Mouse (Mus musculus) ES-E14 (cell line): Measurements from ENCODE around the gene Rrm1. TPM values are rescaled to one million over a fixed set of nuclear protein-coding genes. Genes with fewer than 3 reads are reported as not detected.

Experiments
- DNase-seq: peaks from one replicate; pipeline ENCODE4 v3.0.0-alpha.2; 2013; ENCODE audit warnings: low read depth, low spot score
- H3K27ac ChIP-seq: 2 replicates; pipeline ENCODE4 v1.5.1; 2012; ENCODE audit warnings: low read depth, mild to moderate bottlenecking, low read length, moderate library complexity, mixed read lengths; ENCODE audit not compliant: poor library complexity, insufficient read depth, severe bottlenecking
- H3K36me3 ChIP-seq: 2 replicates; pipeline ENCODE4 v1.6.1; 2012; ENCODE audit warnings: mild to moderate bottlenecking, low read length, moderate library complexity, mixed read lengths; ENCODE audit not compliant: control insufficient read depth, poor library complexity, insufficient read depth, severe bottlenecking
- H3K4me1 ChIP-seq, 2 experiments: fragments of 150-350 bp in 1 of 2; sonication (generic) in 1 of 2; 2 replicates each; pipeline ENCODE4 v1.6.1; 2012; ENCODE audit warnings: low read length in 2 of 2, mild to moderate bottlenecking in 1 of 2, mixed read lengths in 1 of 2; ENCODE audit not compliant: control insufficient read depth in 2 of 2, insufficient read depth in 2 of 2, poor library complexity in 1 of 2
- H3K4me3 ChIP-seq, 2 experiments: fragments of 150-350 bp in 1 of 2; sonication (generic) in 1 of 2; 2 replicates each; pipeline ENCODE4 v1.5.1; 2012; ENCODE audit warnings: low read length in 2 of 2, low read depth in 1 of 2, mild to moderate bottlenecking in 1 of 2, mixed read lengths in 1 of 2; ENCODE audit not compliant: insufficient read depth in 1 of 2, poor library complexity in 1 of 2, severe bottlenecking in 1 of 2
- H3K9ac ChIP-seq: 2 replicates; pipeline ENCODE4 v1.6.1; 2012; ENCODE audit warnings: low read depth, mild to moderate bottlenecking, low read length, mixed read lengths; ENCODE audit not compliant: poor library complexity, insufficient read depth, severe bottlenecking
- H3K9me3 ChIP-seq: fragments of 150-350 bp; sonication (generic); 2 replicates; pipeline ENCODE4 v1.6.1; 2012; ENCODE audit warnings: low read depth, mild to moderate bottlenecking, low read length; ENCODE audit not compliant: control insufficient read depth, insufficient read depth
- CHD2 ChIP-seq: IDR thresholded peaks from 2 replicates; pipeline ENCODE4 v1.6.1; 2014; ENCODE audit warnings: mild to moderate bottlenecking, low read depth, low read length, inconsistent platforms
- HCFC1 ChIP-seq: IDR thresholded peaks from 2 replicates; pipeline ENCODE4 v1.6.1; 2012; ENCODE audit warnings: low read length, inconsistent platforms, borderline replicate concordance; ENCODE audit not compliant: insufficient read depth
- MAFK ChIP-seq: IDR thresholded peaks from 2 replicates; pipeline ENCODE4 v1.6.1; 2014; ENCODE audit warnings: mild to moderate bottlenecking, low read depth, low read length, inconsistent platforms; ENCODE audit not compliant: insufficient read depth
- ZC3H11A ChIP-seq: IDR thresholded peaks from 2 replicates; pipeline ENCODE4 v1.6.1; 2012; ENCODE audit warnings: low read depth, mild to moderate bottlenecking, inconsistent platforms, low read length, borderline replicate concordance
- ZNF384 ChIP-seq: IDR thresholded peaks from 2 replicates; pipeline ENCODE4 v1.6.1; 2012; ENCODE audit warnings: low read depth, low read length, inconsistent platforms
- in situ Hi-C, 2 experiments: fragments of 600-800 bp; cut with MboI; formaldehyde crosslinking; loops; one replicate each; pipeline ENCODE4 v1.15.1; 2025; ENCODE audit warnings: low sequenced_read_pairs in 2 of 2, inconsistent platforms in 1 of 2; ENCODE audit not compliant: unreplicated experiment in 2 of 2
- total RNA-seq: library from RNA; depleted of rRNA; stranded (reverse); fragments of 300-350 nt; gene quantifications from 2 replicates; pipeline ENCODE4 v1.2.3, GENCODE M21; 2012

Gene Rrm1
- total RNA-seq, 1 experiment, result 109 TPM

DNA sequence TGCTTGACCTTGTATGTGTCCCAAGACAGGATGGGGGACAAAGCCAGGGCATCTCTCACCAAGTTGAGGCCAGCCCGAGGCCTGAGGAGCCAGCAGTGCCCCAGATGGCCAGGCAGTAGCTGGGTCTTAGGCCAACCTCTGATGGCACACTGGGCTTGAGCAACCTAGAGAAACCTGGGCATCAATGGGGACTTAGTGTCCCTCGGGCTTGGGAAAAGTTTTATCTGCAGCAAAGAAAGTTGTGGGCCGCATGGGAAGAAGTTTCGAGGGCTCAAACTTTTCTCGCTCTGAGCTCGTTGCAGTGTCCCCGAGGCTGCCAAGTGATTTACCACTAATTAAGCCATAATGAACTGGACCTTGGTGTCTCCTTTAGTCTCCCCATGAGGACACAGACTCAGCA, 68.2 kb downstream of the Rrm1 start:
- H3K4me3 ChIP-seq, result no peak overlapping the region
- peaks cover 0 to 3% of the 10 kb centered on the region in 2 experiments; a peak in 1 of 4 replicates for H3K4me1 ChIP-seq
- no peak overlapping the region for H3K9ac ChIP-seq
- H3K36me3 ChIP-seq, result no peaks in the 10 kb centered on the region
- H3K27ac ChIP-seq, result no peak overlapping the region
- in situ Hi-C loops, result loop anchor here (10.0 to 25.0 kb wide), 3 partner anchors 403 to 603 kb away; partner anchors contain the start of genes Olfr571 (in 2 of the 2) and Olfr572 (in 1 of the 2)
- TF ChIP-seq ZC3H11A, result no peak
- no peak for TF ChIP-seq MAFK
- TF ChIP-seq CHD2, result no peak
- TF ChIP-seq HCFC1, result no peak
- TF ChIP-seq ZNF384, result no peak
- no peaks in the 10 kb centered on the region for H3K9me3 ChIP-seq
- no peak for DNase-seq

DNA sequence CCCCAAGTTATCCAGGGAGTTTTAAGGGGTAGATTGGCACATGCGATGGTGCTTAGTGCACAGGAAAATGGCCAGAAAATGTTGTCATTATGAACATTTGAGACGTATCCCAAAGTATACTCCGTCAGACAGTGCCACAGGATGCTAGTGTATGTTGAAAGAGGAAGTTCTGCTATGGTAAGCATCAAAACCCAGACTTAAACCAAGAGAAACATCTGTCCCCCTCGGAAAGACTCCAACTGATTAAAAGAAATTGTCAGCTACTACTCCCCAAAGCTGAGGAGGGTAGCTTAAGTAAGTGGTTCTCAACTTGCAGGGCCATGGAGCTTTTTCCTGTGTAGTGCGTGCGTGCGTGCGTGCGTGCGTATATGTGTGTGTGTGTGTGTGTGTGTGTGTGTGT, 70.4 kb downstream of the Rrm1 start:
- Histone ChIP-seq H3K36me3 (no peaks in the 10 kb centered on the region), H3K9me3 (no peaks in the 10 kb centered on the region), H3K4me3 (no peak overlapping the region), H3K4me1 (peaks cover 0 to 3% of the 10 kb centered on the region in 2 experiments; a peak in 1 of 4 replicates), H3K27ac (no peak overlapping the region), H3K9ac (no peak overlapping the region)
- in situ Hi-C loops, result loop anchor here (25.0 kb wide), 2 partner anchors 400 to 600 kb away; partner anchors contain the start of genes Olfr571 (in 1 of the 2) and Olfr572 (in 1 of the 2)
- no peak for TF ChIP-seq ZC3H11A
- TF ChIP-seq MAFK, result no peak
- TF ChIP-seq HCFC1, result no peak
- no peak for TF ChIP-seq CHD2
- TF ChIP-seq ZNF384, result no peak
- DNase-seq, result no peak

DNA sequence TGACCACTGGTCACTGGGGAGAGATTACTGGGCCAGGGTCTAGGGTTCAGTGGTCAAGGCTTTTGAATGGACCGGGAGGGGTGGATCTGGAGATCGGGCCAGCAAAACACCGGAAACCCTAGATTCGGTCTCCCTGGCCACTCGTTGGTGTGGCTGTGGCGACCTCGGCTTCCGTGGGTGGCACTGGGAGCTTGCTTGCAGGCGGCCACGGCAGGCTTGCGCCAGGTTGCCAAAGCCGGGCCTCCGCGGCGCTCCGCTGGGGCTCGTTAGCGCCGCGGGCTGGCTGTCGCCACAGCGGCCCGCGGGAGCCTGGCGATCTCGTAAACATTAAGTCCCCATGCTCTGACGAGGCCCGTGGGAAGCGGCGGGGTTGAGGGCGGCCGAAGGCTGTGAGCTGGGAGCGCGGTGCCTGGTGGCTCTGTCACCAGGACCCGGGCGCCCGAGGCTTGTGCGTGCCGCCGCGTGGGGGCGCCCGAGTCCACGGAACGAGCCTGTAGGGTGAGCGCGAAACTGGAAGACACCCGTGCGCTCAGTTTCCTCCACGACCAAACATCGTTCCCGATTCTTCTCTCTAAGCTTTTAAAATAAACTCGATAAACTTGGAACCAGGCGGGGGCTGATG, 71.4 kb downstream of the Rrm1 start:
- Histone ChIP-seq H3K27ac (no peak overlapping the region), H3K4me3 (peak overlapping the region; percentile 65 to 71), H3K9me3 (no peaks in the 10 kb centered on the region), H3K4me1 (peaks cover 0 to 3% of the 10 kb centered on the region in 2 experiments; a peak in 1 of 4 replicates), H3K9ac (peak overlapping the region; percentile 80), H3K36me3 (no peaks in the 10 kb centered on the region)
- in situ Hi-C loops, result loop anchor here (25.0 kb wide), 2 partner anchors 399 to 599 kb away; partner anchors contain the start of genes Olfr571 (in 1 of the 2) and Olfr572 (in 1 of the 2)
- TF ChIP-seq ZC3H11A (peak; percentile 41; the same call in 1 of the 2 replicates), CHD2 (no peak)
- DNase-seq, result peak; percentile 58

DNA sequence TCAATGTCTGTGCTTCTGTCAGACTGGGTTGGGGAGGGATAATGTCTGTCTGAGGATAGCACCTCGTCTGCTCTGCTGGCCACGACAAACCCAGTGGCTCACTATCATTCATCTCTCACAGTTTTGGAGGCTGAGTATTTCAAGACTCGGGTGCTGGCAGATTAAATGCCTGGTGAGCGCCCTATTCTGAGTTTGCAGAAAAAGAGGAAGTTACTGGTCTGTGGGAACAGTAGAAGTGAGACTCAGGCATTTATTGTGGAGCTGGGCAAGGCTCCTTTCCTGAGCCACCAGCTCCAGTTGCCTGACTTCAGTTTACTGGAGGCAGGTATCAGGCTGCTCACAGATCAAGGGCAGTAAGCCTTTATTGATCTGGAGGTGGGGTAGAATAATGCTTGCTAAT, 72.6 kb downstream of the Rrm1 start:
- in situ Hi-C loops, result loop anchor here (25.0 kb wide), 2 partner anchors 398 to 598 kb away; partner anchors contain the start of genes Olfr571 (in 1 of the 2) and Olfr572 (in 1 of the 2)
- no peak for TF ChIP-seq ZNF384

More for the DNA sequence above, 72.6 kb downstream of the Rrm1 start:
- Histone ChIP-seq H3K4me1 (peaks cover 0 to 3% of the 10 kb centered on the region in 2 experiments; a peak in 1 of 4 replicates), H3K9ac (no peak overlapping the region), H3K9me3 (no peaks in the 10 kb centered on the region), H3K36me3 (no peaks in the 10 kb centered on the region), H3K4me3 (no peak overlapping the region), H3K27ac (no peak overlapping the region)
- no peak for DNase-seq
